Mouse (Mus musculus): ENCODE data around the gene Nxpe5.

The Nxpe5 gene

DNA sequence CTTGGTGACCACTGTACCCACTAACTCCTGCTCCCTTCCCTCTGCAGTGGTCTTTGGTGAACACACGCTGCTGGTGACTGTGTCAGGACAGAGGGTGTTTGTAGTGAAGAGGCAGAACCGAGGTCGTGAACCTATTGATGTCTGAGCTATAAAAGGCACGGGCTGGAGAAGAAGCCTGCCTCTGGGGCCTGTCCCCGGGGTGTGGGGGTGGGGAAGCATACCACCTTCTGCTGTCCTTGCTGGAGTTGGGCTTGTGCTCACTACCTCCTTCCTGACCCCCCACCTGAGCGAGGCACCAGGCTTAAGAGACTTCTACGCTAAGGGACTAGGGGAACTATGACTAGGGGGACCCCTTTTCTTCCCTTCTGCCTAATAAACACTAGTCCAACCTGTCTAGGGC is 33.3 kb downstream of the Nxpe5 start:
- H3K27me3 ChIP-seq (ENCODE audit: control insufficient read depth, insufficient read depth, low read length, poor library complexity, severe bottlenecking), result no peaks in the 10 kb centered on the region
- no peak for DNase-seq (ENCODE audit: low read depth, low spot score)
- H3K36me3 ChIP-seq (ENCODE audit: control insufficient read depth, insufficient read depth, low read length, poor library complexity, severe bottlenecking), result peaks cover 11% of the 10 kb centered on the region

DNA sequence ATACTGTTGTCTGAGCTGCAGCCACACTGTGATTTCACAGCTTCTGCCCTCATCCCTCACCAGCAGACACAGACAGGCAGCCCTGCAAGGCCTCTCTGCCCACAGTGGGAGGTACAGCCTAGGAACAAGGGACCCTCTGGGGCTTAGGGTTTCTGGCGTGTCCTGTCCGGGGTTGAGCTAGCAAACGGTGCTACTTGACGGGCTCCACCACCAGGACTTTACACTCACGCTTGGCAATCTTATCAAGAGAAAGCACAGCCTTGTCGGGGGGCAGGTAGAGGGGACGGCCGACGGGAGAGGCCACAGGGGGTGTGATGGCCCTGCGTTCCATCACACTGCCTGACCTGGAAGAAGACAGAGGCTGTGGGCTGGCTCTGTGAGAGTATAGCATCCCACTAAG is 34.4 kb downstream of the Nxpe5 start:
- no peaks in the 10 kb centered on the region for H3K27me3 ChIP-seq (ENCODE audit: control insufficient read depth, insufficient read depth, low read length, poor library complexity, severe bottlenecking)
- H3K36me3 ChIP-seq (ENCODE audit: control insufficient read depth, insufficient read depth, low read length, poor library complexity, severe bottlenecking), result peaks cover 11% of the 10 kb centered on the region
- DNase-seq (ENCODE audit: low read depth, low spot score), result no peak

DNA sequence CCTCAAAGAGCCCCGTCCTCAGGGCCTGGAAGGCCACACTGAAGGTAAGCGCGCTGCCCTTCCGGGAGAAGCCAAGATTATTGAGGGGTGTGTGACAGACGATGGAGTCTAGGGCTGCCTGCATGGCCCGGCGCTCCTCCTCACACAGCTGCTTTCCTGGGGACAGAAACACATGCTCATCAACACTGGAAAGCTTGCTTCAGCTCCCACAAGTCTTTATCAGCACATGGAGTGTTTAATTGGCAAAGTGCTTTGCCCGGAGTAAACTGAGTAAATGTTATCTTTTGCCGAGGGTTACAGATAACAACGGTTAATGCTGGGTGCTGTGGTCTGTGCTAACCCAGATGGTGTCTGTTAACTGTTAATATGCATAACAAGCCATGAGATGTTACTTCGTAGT is 35.1 kb downstream of the Nxpe5 start:
- DNase-seq (ENCODE audit: low read depth, low spot score), result no peak

DNA sequence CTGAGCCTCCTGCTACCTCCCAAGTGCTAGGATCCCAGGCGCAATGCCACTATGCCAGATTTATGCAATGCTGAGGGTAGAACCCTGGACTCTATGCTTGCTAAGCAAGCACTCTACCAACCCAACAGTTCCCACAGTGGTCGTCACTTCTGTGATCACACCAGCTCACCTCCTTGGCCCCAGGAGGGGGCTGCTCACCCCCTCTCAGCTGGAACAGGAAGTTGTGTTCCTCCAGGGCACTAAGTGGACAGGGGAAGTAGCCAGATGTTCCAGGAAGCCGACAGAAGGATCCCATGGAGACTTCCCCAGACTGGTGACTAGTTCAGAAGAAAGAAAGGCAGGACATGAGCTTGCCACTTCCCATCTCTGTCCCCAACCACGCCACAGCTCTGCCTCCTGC is 36.3 kb downstream of the Nxpe5 start:
- no peak for DNase-seq (ENCODE audit: low read depth, low spot score)
- Histone ChIP-seq H3K27me3 (ENCODE audit: control insufficient read depth, insufficient read depth, low read length, poor library complexity, severe bottlenecking) (no peaks in the 10 kb centered on the region), H3K36me3 (ENCODE audit: control insufficient read depth, insufficient read depth, low read length, poor library complexity, severe bottlenecking) (peaks cover 11% of the 10 kb centered on the region)

More for the DNA sequence above, 35.1 kb downstream of the Nxpe5 start:
- H3K27me3 ChIP-seq (ENCODE audit: control insufficient read depth, insufficient read depth, low read length, poor library complexity, severe bottlenecking), result no peaks in the 10 kb centered on the region
- H3K36me3 ChIP-seq (ENCODE audit: control insufficient read depth, insufficient read depth, low read length, poor library complexity, severe bottlenecking), result peaks cover 11% of the 10 kb centered on the region

DNA sequence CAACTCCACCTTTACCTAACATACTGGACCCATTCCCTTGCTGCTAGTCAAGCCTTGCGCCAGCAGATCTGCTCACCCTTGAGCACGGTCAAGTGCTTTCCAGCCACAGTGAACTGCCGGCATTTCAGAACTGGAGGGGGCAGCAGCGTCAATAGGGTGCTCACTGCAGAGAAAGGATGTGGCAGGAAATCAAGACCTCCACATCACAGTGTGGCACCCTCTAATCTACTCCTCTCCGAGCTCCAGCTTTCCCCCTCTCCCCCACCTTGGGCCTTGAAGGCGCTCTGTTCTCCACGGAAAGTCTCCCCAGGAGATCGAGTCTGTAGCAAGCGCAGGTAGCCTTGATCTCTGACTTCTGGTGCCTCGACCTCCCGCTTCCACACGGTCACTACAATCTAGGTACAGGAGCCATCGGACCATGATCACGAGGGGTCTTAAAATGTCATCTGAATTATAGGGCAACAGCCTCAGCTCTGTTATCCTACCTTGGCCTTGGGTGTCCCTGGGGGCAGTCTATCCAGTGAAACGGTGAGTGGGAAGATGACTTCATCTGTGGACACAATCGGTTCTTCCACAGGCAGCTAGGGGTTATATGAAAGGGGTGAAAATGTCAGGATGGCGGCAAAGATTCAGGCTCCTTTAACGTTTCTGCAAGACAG is 37.0 kb downstream of the Nxpe5 start:
- H3K36me3 ChIP-seq (ENCODE audit: control insufficient read depth, insufficient read depth, low read length, poor library complexity, severe bottlenecking), result peaks cover 11% of the 10 kb centered on the region
- H3K27me3 ChIP-seq (ENCODE audit: control insufficient read depth, insufficient read depth, low read length, poor library complexity, severe bottlenecking), result no peaks in the 10 kb centered on the region
- DNase-seq (ENCODE audit: low read depth, low spot score), result no peak

DNA sequence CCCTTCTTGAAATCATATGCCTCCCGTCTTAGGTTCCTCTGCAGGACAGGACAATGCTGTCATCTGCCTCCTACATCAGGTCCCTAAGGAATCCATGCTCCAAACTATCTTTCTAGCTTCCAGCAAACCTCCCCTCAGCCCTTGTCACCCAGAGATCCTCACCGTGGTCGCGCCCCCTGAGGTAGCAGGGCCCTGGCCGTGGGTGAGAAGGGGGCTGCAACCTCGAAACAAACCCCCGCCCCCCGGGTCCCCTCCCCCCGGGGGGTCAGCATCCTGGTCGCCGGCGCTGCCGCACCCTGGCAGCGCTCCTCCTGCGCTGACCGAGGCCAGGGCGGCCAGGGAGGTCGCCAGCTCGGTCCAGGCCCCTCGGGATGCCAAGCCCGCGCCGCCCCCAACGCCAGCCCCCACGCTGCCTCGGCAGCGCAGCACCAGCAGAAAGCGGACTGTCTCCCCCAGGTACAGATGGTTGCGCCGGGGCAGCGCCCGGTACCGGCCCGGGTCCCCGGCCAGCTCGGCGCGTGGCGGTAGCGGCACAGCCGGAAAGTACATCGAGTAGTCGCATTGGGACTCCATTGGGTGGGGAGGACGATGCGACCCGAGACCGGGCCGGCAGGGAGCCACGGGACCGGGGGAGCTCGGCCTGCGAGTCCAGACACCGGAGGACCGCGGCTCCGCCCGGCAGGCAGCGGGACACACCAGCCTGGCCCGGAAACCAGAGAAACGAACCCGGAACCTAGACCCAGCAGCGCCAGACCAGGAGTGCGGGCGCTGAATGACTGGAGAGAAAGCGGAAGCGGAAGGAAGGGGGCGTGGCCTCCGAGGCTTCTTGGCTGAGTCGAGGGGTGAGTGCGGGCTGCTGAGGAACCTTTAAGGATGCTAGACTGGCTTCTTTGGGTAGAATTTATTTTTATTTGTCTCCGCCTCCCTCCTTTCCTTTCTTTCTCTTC is 37.8 kb downstream of the Nxpe5 start, which contains the start of gene BC037034:
Gene BC037034, minus strand, starts transcription at position 774 of the 947 bp plus-strand sequence.
- H3K27me3 ChIP-seq (ENCODE audit: control insufficient read depth, insufficient read depth, low read length, poor library complexity, severe bottlenecking), result no peaks in the 10 kb centered on the region
- DNase-seq (ENCODE audit: low read depth, low spot score), result peak; percentile 94
- H3K36me3 ChIP-seq (ENCODE audit: control insufficient read depth, insufficient read depth, low read length, poor library complexity, severe bottlenecking), result peaks cover 10% of the 10 kb centered on the region

DNA sequence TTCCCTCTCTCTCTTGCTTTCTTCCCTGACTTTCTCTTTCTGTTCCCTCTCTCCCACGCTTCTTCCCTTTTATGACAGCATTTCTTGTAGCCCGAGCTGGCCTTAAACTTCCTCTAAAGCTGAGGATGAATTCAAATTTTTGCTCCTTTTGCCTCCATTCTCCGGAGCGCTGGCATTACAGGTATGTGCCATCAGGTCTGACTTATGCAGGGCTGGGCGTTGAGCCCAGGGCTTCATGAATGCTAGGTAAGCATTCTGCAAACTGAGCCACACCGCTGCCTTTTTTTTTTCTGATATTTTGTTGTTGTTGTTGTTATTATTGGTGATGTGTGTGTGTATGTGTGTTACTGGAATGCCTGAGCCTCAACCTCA is 38.5 kb downstream of the Nxpe5 start:
- H3K27me3 ChIP-seq (ENCODE audit: control insufficient read depth, insufficient read depth, low read length, poor library complexity, severe bottlenecking), result no peaks in the 10 kb centered on the region
- peaks cover 6% of the 10 kb centered on the region for H3K36me3 ChIP-seq (ENCODE audit: control insufficient read depth, insufficient read depth, low read length, poor library complexity, severe bottlenecking)
- DNase-seq (ENCODE audit: low read depth, low spot score), result no peak

DNA sequence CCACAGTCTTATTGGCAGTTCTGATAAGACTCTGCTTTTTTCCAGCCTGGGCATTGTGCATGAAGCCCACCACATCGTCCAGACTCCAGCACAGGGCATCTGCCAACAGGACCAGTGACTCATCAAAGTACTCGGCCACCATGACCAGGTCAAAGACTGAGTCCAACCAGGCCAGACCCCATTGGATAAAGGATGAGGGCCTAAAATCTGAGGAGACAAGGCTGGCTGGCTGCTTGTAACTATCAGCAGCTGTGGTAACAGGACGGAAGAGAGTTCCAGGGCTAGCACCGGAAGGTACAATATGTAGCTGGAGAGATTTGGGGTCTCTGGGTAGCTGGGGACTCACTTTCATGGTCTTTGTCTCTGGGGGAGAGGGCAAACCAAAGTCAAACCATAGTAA is 40.0 kb downstream of the Nxpe5 start:
- no peak for DNase-seq (ENCODE audit: low read depth, low spot score)
- peaks cover 6% of the 10 kb centered on the region for H3K36me3 ChIP-seq (ENCODE audit: control insufficient read depth, insufficient read depth, low read length, poor library complexity, severe bottlenecking)
- no peaks in the 10 kb centered on the region for H3K27me3 ChIP-seq (ENCODE audit: control insufficient read depth, insufficient read depth, low read length, poor library complexity, severe bottlenecking)

DNA sequence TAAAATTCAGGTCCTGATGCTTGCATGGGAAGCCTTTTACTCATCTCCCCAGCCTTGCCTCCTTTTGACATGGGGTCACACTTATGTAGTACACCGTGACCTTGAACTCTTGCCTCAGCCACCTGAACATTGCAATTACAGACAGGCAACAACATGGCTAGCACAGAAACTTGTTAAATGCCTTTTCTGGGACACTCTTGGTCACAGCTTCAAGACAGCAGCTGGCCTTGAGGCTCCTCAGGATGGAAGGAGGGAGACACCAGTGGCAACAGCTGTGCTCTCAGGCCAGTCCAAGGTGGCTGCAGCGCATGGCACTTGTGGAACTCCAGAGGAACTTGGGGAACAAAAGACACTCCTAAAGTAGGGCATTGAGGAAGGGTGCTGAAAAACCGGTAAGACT is 41.4 kb downstream of the Nxpe5 start:
- no peaks in the 10 kb centered on the region for H3K36me3 ChIP-seq (ENCODE audit: control insufficient read depth, insufficient read depth, low read length, poor library complexity, severe bottlenecking)
- DNase-seq (ENCODE audit: low read depth, low spot score), result no peak
- H3K27me3 ChIP-seq (ENCODE audit: control insufficient read depth, insufficient read depth, low read length, poor library complexity, severe bottlenecking), result no peaks in the 10 kb centered on the region

DNA sequence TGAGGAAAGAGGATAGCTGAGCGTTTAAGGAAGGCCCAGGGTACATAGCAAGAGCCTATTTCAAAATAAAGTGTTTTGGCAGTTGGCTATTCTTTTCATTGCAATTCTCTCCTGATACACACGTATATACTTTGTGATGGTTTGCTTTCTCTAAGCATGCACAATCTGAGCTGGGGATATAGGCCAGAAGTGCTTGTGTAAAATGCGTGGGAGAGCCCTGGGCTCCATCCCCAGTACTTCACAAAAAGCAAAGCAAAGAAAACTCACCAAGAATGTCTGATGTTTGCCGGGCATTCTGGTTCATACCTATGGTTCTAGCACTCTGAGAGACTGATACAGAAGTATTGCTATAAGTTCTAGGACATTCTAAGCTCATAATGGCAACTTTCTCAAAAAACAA is 43.3 kb downstream of the Nxpe5 start:
- DNase-seq (ENCODE audit: low read depth, low spot score), result no peak
- Histone ChIP-seq H3K27me3 (ENCODE audit: control insufficient read depth, insufficient read depth, low read length, poor library complexity, severe bottlenecking) (no peaks in the 10 kb centered on the region), H3K36me3 (ENCODE audit: control insufficient read depth, insufficient read depth, low read length, poor library complexity, severe bottlenecking) (no peaks in the 10 kb centered on the region)

DNA sequence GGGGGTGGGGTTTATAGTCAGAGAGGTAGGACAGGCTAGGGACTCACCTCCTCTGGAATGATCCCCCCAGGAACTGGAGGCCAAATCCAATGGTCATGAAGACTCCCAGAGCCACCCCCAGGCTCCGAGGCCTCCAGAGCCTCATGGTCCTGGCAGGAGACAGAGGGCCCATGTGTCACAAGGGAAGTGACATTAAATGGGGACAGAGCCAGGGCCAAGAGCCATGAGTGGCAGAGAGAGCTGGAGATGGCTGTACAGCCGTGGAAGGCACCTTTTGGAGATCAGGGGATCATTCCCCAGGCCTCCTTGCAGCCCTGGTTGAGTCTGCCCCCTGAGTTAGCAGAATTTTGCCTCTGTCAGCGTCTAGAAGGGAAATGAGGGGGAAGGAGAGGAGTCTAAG is 45.5 kb downstream of the Nxpe5 start:
- no peak for DNase-seq (ENCODE audit: low read depth, low spot score)
- H3K36me3 ChIP-seq (ENCODE audit: control insufficient read depth, insufficient read depth, low read length, poor library complexity, severe bottlenecking), result no peaks in the 10 kb centered on the region
- H3K27me3 ChIP-seq (ENCODE audit: control insufficient read depth, insufficient read depth, low read length, poor library complexity, severe bottlenecking), result no peaks in the 10 kb centered on the region

DNA sequence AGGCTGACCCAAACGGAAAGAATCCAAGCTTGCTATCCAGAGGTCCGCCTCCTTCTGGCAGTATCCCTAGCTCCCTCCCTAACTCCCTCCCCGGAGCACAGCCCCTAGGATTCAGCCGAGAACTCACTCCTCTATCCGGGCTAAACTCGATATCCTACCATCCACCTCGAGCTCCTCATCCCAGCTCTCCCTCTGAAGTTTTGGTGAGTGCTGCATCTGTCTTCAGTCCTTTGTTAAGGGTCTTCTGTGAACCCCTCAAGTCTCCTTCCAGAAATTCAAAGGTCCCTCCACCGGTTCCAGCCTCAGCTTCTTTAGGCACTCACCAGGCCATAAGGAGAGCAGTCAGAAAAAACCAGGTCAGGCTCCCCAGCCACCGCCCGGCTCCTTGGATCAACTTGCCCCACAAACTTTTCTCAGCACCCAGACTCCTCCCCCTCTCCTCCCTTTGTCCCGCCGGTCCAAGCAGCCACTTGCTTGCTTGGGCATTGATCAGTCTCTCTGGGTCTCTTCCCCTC is 46.8 kb downstream of the Nxpe5 start, which contains the start of gene Gal3st4:
Gene Gal3st4, minus strand, starts transcription at position 432 of the 515 bp plus-strand sequence.
- Histone ChIP-seq H3K27me3 (ENCODE audit: control insufficient read depth, insufficient read depth, low read length, poor library complexity, severe bottlenecking) (no peaks in the 10 kb centered on the region), H3K36me3 (ENCODE audit: control insufficient read depth, insufficient read depth, low read length, poor library complexity, severe bottlenecking) (no peaks in the 10 kb centered on the region)
- DNase-seq (ENCODE audit: low read depth, low spot score), result no peak

DNA sequence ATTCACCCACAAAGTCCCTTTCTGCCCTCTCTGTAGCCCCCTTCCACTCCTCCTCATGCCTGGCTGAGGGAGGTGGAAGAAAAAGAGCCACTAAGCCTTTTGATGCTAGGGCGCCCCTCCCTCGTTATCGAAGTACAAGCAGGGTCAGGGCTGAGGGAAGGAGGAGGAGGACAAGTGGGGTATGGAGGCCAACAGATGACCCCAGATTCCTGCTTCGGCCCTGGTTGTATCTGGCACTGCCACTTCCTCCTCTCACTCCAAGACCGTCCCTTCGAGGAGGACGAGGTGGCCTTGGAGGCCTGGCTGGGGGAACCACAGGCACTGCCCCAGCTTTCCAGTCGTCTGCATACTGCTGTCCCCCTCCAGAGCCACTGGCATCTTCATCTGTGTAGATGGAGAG is 48.5 kb downstream of the Nxpe5 start:
- DNase-seq (ENCODE audit: low read depth, low spot score), result no peak
- Histone ChIP-seq H3K27me3 (ENCODE audit: control insufficient read depth, insufficient read depth, low read length, poor library complexity, severe bottlenecking) (no peaks in the 10 kb centered on the region), H3K36me3 (ENCODE audit: control insufficient read depth, insufficient read depth, low read length, poor library complexity, severe bottlenecking) (no peaks in the 10 kb centered on the region)

DNA sequence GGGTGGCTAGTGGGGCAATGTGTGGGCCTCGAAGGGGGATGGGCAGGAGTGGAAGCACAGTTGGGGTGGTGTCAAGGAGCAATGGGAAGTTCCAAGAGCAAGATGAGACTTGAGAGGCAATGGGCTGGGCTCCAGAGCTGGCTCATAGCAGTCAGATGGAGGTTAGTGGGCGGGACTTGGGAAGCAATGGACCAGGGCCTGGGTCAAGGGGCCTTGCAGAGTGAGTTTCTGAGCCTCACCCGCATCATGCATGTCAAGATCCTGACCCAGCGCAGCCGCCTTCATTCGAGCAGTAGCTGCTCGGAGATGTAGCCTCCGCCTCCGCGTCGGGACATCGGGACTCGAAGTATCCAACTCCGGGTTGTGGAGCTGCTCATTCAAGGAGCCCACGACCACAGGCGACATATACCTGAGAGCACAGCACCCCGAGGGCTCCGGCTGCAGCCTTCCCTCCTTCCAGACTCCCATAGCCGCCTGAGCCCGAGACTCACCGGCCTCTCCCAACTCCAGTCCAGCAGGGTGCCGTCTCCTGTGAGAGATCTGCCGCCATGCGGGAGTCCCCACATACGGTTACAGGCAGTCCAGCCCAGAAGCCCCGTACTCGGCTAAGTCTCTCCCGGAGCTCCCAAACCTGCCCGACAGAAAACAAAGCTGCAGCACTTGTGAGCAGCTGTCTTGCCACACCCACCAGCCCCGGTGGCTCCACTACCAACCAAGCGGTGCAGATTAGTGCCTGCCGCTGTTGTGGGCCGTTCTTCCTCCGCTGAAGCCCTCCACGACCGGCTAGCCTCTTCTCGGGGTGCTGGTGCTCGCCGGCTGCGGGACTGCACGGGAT is 49.7 kb downstream of the Nxpe5 start:
- no peak for DNase-seq (ENCODE audit: low read depth, low spot score)
- H3K36me3 ChIP-seq (ENCODE audit: control insufficient read depth, insufficient read depth, low read length, poor library complexity, severe bottlenecking), result no peaks in the 10 kb centered on the region
- no peaks in the 10 kb centered on the region for H3K27me3 ChIP-seq (ENCODE audit: control insufficient read depth, insufficient read depth, low read length, poor library complexity, severe bottlenecking)
